Mouse (Mus musculus) forebrain, postnatal 0 days (tissue): ENCODE data around the gene Mcoln3. TPM values are rescaled to one million over a fixed set of nuclear protein-coding genes. Genes with fewer than 3 reads are reported as not detected.

Source experiments
- ATAC-seq: fragments of 200-750 bp; cut with Nextera tagmentation; 2 replicates; pipeline ENCODE4 v1.8.0; 2017; ENCODE audit warnings: mild to moderate bottlenecking, moderate library complexity
- DNase-seq: peaks from one replicate; pipeline ENCODE4 v3.0.0-alpha.2; 2015
- H3K27ac ChIP-seq: fragments of 300-500 bp; sonication (generic); 2 replicates; pipeline ENCODE4 v1.5.1; 2014; ENCODE audit warnings: low read depth, mild to moderate bottlenecking, antibody characterized with exemption, low read length, moderate library complexity, mixed read lengths
- H3K27me3 ChIP-seq: fragments of 300-500 bp; sonication (generic); 2 replicates; pipeline ENCODE4 v1.6.1; 2014; ENCODE audit warnings: mild to moderate bottlenecking, low read length, mixed read lengths; ENCODE audit not compliant: insufficient read depth
- H3K36me3 ChIP-seq: fragments of 300-500 bp; sonication (generic); 2 replicates; pipeline ENCODE4 v1.6.1; 2014; ENCODE audit warnings: mild to moderate bottlenecking, moderate library complexity; ENCODE audit not compliant: insufficient read depth
- H3K4me1 ChIP-seq: fragments of 300-500 bp; sonication (generic); 2 replicates; pipeline ENCODE4 v1.6.1; 2014; ENCODE audit warnings: antibody characterized with exemption; ENCODE audit not compliant: insufficient read depth
- H3K4me2 ChIP-seq: fragments of 300-500 bp; sonication (generic); 2 replicates; pipeline ENCODE4 v1.6.1; 2014; ENCODE audit warnings: low read depth, mild to moderate bottlenecking, moderate library complexity
- H3K4me3 ChIP-seq: fragments of 300-500 bp; sonication (generic); 2 replicates; pipeline ENCODE4 v1.5.1; 2014; ENCODE audit warnings: low read depth, low read length, mixed read lengths
- H3K9ac ChIP-seq: fragments of 300-500 bp; sonication (generic); 2 replicates; pipeline ENCODE4 v1.6.1; 2014; ENCODE audit warnings: mild to moderate bottlenecking
- H3K9me3 ChIP-seq: fragments of 300-500 bp; sonication (generic); 2 replicates; pipeline ENCODE4 v1.6.1; 2016; ENCODE audit warnings: low read length
- CTCF ChIP-seq: sonication (generic); IDR thresholded peaks from 2 replicates; pipeline ENCODE4 v1.5.1; 2016; ENCODE audit warnings: antibody characterized with exemption, control low read depth, low read depth
- WGBS: fragments of 180-500 bp; shearing (Covaris S2); extraction: QIAGEN DNeasy Blood & Tissue Kit; methylation state at CpG from one replicate; pipeline ENCODE4 v1.1.7; 2014; 5-methylcytosine and 5-hydroxymethylcytosine counted together
- polyA plus RNA-seq: library from polyadenylated mRNA; unstranded; fragments of >200 nt; fragmentation: Nextera tagmentation; extraction: Ambion mirVana; gene quantifications from 2 replicates; pipeline ENCODE4 v1.2.1, GENCODE M21; 2015
- total RNA-seq: library from RNA; depleted of rRNA; stranded (reverse); fragments of >200 nt; gene quantifications from 2 replicates; pipeline ENCODE4 v1.2.3, GENCODE M21; 2014; rRNA removed

The Mcoln3 gene
- total and polyA plus RNA-seq, 2 experiments from 2014 or later = 0.30 to 2.5 TPM

DNA sequence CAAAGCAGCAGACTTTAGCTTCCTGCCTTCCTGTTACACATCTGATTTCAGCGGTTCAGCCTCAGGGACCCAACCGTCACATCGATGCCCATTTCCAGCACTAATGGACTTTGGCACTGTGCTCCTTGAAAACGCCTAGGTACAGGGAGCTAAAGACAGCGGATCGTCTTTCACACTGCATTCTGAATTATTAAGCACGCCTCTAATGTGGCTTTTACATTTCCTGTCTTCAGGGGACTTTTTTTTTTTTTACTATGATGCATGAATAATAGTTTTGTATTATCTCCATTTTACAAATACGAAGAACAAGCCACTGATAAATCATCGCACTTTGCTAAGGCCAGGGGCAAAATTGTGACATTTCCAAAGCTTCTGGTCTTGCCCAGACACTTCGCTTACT lies 68.8 kb downstream of the Mcoln3 start:
- Histone ChIP-seq H3K36me3 (no peaks in the 10 kb centered on the region), H3K4me1 (no peaks in the 10 kb centered on the region), H3K27me3 (no peaks in the 10 kb centered on the region), H3K27ac (no peak overlapping the region), H3K9me3 (no peaks in the 10 kb centered on the region), H3K4me3 (no peak overlapping the region), H3K9ac (no peak overlapping the region), H3K4me2 (no peak overlapping the region)
- DNase-seq (no peak), ATAC-seq (no peak)
- no peak for TF ChIP-seq CTCF
- 81% methylated on average over 10 of the region's 10 CpGs for WGBS

DNA sequence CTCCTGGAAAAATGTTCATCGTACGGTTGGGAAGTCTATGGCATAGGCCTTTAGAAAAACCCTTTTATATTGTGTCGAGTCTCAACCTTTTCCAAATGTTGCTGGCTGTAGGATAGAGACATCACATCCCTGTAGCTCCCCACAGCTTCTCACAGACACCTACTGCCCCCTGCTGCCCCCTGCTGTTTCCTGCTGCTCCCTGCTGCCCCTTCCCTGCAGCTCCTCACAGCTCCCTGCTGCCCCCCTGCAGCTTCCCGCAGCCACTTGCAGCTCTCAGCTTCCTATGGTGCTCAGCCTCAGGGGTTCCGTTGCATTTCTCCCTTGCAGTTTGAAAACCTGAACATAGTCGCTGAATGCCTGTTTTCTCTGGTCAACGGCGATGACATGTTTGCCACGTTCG lies 72.7 kb downstream of the Mcoln3 start:
- Histone ChIP-seq H3K9me3 (no peaks in the 10 kb centered on the region), H3K27me3 (no peaks in the 10 kb centered on the region), H3K27ac (no peak overlapping the region), H3K4me3 (no peak overlapping the region), H3K4me2 (no peak overlapping the region), H3K36me3 (no peaks in the 10 kb centered on the region), H3K9ac (no peak overlapping the region), H3K4me1 (no peaks in the 10 kb centered on the region)
- no peak for ATAC-seq
- no peak; the same call in 1 of the 2 replicates for TF ChIP-seq CTCF
- no peak for DNase-seq
- 71% methylated on average over 10 of the region's 10 CpGs for WGBS

Other genes starting within 250 kb of the Mcoln3 start
- 30.5 and 33.2 TPM in 2 replicates for gene Bcl10, start 194.6 kb upstream of the Mcoln3 start, total RNA-seq
- gene Bcl10, start 194.6 kb upstream of the Mcoln3 start, polyA plus RNA-seq = 34.4 and 38.1 TPM in 2 replicates
- 57.5 and 71.2 TPM in 2 replicates for gene 2410004B18Rik, start 179.4 kb upstream of the Mcoln3 start, total RNA-seq
- 96.4 and 97.3 TPM in 2 replicates for gene 2410004B18Rik, start 179.4 kb upstream of the Mcoln3 start, polyA plus RNA-seq
- 5.1 and 5.7 TPM in 2 replicates for gene Syde2, start 129.6 kb upstream of the Mcoln3 start, total RNA-seq
- gene Syde2, start 129.6 kb upstream of the Mcoln3 start, polyA plus RNA-seq = 0.34 and 0.45 TPM in 2 replicates
- 0.69 and 2.1 TPM in 2 replicates for gene Wdr63, start 9.3 kb upstream of the Mcoln3 start, total RNA-seq
- 1.2 and 1.7 TPM in 2 replicates for gene Wdr63, start 9.3 kb upstream of the Mcoln3 start, polyA plus RNA-seq
- 0.14 and 1.6 TPM in 2 replicates for gene Mcoln2, start 32.4 kb downstream of the Mcoln3 start, total RNA-seq
- 0.12 and 0.48 TPM in 2 replicates for gene Mcoln2, start 32.4 kb downstream of the Mcoln3 start, polyA plus RNA-seq
- 0.43 and 0.69 TPM in 2 replicates for gene Lpar3, start 103.5 kb downstream of the Mcoln3 start, total RNA-seq
- 0.78 and 0.92 TPM in 2 replicates for gene Lpar3, start 103.5 kb downstream of the Mcoln3 start, polyA plus RNA-seq